Mouse (Mus musculus): Measurements from ENCODE around the gene Camk2n1. TPM values are rescaled to one million over a fixed set of nuclear protein-coding genes. Genes with fewer than 3 reads are reported as not detected.

Camk2n1 gene
- total and polyA plus RNA-seq, 3 experiments = 24.4 to 30.9 (median 26.4) TPM

GRCm38 (mm10) chr4:138465446-138465845, 11.3 kb downstream of the Camk2n1 start:
- no peak for DNase-seq

- no peak for DNase-seq
Measured at GRCm38 (mm10) chr4:138466690-138467089, 12.6 kb downstream of the Camk2n1 start.

GRCm38 (mm10) chr4:138467451-138467850, 13.3 kb downstream of the Camk2n1 start:
- DNase-seq = no peak

DNA sequence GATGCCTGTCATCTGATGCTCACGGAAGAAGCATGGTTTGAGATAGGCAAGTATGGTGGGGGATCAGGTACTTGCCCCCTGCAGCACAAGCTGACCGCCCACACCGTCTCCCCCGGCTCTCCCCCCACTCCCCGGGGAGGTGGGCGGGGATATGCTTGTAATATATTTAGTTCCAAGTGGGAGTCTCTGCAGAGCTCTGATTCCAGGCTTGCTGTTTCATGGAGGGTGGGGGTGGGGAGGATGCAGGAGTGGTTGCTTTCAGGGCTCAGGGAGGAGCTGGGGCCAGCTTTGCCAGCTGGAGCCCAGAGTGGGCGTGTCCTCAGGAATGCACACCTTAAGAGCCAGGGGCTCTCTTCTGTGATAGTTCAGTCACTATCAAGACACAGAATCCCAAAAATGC, 15.0 kb downstream of the Camk2n1 start:
- DNase-seq = no peak

GRCm38 (mm10) chr4:138471241-138471640, 17.1 kb downstream of the Camk2n1 start:
- DNase-seq = no peak

GRCm38 (mm10) chr4:138479595-138479994, 25.5 kb downstream of the Camk2n1 start:
- DNase-seq = no peak

DNA sequence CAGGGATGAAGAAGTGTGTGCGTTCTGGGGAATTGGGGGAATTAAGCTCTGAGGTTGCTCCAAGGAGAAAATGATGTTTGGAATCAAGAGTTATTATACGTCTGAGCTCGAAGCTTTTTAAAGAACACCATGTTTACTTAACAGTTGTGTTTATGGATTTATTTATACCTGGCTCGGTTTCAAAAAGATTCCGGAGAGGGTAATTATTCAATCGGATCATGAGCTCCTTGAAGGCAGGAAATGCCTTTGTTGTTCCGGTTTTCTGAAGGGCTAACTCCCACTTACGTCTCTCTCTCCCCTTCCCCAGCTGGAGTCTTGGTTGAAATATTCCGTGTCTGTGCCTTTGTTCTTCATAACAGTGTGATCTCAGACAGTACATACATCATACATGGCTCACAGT, 26.8 kb downstream of the Camk2n1 start:
- DNase-seq = no peak

DNA sequence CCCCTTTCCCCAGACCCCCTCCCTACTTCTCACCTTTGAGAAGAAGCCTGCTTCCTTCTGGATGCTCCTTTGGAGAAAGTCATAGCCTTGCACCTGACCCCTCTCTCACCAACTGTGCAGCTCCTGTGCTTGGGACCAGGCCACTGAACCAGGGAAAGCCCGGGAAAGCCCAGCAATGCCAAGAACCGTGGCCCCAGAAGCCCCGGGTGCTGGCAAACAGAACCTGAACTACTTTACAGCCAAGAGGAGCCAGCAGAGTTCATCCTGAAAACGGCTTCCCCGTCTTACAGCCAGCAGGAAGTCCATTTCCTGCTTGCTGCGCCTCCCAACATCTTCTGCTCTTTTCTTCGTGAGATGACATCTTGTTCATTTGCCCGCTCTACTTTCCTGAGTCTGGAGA, 28.6 kb downstream of the Camk2n1 start:
- DNase-seq = no peak

GRCm38 (mm10) chr4:138488241-138488640, 34.1 kb downstream of the Camk2n1 start:
- DNase-seq = no peak

DNA sequence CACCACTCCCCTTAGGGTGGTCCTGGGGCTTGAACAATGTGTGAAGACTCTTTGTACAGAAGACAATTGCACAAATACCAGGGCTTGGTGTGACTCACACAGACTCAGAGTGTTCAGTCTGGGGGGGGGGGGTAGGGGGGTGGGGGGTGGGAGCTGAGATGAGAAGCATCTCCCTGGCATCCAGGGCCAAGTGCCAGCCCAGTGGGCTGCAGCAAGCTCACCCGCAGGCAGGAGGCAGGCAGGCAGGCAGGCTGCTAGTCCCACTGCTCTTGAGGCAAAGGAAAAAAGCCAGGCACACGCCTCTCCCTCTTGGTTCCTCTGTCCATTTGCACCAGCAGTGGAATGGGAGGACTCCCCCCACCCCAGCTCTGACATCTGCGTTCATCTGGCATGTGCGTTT, 37.0 kb downstream of the Camk2n1 start:
- no peak for DNase-seq

GRCm38 (mm10) chr4:138493161-138494001, 39.3 kb downstream of the Camk2n1 start:
- peak; percentile 79 for DNase-seq

DNA sequence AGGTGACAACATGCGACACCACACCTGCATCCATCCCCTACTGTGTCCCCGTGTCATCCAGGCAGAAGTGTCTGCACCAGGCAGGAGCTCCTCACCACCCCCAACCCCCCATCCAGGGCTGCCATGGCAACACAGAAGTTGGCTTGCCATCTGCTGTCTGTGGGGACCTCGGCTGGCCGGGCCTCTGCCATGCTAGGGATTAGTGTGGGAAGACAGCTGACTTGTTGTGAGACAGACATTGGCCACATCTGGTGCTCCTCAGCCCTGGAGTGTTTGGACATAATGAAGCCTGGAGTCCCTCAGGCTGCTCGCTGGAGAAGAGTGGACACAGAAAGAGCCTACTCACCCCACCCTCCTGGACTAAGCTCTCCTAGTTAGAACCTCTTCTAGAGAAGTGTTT, 40.8 kb downstream of the Camk2n1 start:
- no peak for DNase-seq

DNA sequence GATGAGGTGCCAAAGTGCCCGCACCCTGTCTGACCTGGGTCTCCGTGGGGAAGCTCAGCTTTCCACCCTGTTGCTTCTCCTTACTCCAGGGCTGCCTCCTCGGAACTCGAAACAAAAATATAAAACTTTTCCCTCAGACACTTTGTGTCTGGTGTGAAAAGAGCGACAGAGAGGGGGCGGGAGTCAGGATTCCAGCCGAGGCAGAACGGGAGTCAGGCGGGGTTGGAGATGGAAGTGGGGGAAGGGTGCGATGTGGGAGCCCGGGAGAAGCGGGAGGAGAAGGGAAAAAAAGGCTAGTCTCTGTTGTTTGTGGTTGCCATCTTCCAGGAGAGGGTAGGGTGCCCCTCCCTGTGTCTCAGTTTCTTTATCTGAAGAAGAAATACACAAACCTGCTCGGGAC, 41.7 kb downstream of the Camk2n1 start:
- peak; percentile 17 for DNase-seq

DNA sequence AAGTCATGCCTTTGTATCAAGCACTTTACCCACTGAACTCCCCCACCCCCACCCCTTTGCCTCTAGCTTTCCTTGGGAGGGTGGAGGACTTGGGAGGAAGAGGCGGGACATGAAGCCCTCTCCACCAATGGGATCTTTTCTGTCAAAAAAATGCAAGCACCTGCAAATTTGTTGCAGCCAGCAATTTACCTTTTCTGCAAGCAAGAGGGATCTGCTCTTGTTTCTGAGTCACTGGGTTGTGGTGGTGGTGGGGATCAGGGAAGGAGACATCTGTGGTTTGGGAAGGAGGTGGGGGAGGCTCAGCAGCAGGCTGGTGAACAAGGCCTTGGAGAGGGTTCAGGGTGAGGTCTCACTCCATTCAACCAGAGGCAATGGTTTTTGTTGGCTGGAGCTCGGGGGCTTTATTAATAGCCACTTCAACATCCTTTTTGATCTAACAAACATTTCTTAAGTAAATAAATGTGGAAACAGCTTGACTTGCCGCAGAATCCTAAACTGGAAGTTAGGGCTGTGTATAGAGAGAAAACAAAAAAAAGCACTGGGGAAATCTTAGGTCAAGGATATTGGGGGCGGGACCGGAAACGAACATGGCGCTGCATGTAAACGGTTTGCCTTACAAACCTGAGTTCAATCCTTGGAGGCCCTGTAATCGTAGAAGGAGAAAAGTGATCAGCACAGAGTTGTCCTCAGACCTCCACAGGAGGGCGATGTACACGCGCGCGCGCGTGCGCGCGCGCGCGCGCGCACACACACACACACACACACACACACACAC, 42.8 kb downstream of the Camk2n1 start:
- DNase-seq = peak; percentile 13

DNA sequence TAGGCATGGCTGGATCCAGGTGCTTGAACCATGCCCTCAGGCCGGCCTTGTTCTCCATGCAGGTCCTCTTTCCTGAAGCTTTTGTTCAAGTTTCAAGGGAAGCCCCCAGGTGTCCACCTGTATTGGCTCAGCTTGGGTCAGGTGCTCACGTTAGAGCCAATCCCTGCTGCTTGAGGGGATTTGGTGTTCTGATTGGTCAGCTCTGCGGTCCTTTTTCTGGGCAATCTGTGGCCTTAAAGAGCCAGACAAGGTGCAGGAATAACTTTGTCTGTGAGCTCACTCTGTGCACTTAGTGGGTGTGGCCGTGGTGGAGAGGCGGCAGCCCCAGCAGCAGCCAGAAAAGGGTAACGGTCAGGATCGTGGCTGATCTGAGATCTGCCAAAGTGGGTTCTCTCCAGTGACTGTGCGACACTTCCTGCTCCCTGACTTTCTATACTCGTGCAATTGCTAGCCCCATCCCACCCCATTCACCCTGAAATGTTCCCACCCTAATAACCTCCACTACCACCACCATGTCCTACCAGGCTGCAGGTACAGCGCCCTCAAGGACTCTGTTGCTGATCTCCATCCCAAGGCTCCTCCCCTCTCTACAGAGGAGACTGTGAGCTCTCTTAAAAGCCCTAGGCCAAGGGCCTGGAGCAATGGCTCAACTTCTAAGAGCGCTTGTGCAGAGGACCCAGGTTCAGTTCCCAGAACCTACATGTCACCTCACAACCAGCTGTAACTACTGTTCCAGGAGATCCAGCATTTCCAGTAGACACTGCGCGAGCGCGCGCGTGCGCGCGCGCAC, 45.9 kb downstream of the Camk2n1 start:
- DNase-seq = no peak

DNA sequence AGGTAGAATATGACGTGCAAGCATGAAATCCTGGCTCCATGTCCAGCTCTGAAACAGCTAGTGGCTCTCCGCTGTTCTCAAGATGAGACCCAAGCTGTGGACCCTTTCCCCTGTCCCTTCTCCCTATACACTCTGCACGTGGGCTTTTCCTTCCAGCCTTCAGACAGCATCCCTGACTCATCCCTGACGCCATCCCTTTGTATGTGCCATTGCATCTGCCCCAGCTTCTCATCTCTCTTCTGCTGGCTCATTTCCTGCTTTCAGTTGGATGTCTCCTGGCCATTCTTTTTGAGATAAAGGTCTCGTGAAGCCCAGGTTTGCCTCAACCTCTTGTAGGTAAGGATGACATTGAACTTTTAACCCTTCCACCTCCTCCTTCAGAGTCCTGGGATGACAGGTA, 46.9 kb downstream of the Camk2n1 start:
- DNase-seq = no peak

DNA sequence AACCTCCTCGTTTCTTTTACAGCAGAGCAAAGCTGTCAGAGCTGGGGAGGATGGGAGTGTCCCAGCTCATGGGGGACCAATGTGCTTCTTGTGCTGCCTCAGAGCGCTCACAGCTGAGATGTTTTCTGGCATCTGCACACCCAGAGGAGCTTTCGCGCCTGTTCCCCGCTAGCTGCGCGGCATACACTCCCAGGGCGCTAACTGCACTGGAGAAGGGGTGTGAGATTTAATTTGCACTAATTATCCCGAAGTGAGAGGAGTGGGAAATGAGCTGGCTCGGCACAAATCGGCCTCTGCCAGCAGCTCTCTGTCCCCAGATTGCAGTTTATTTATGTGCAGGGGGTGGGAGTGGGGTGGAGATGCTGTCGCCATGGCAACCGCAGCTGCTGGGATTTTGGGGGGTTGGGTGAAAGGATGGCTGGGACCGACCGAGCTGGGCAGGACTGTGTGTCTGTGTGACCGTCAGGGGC, 50.6 kb downstream of the Camk2n1 start:
- no peak for DNase-seq

DNA sequence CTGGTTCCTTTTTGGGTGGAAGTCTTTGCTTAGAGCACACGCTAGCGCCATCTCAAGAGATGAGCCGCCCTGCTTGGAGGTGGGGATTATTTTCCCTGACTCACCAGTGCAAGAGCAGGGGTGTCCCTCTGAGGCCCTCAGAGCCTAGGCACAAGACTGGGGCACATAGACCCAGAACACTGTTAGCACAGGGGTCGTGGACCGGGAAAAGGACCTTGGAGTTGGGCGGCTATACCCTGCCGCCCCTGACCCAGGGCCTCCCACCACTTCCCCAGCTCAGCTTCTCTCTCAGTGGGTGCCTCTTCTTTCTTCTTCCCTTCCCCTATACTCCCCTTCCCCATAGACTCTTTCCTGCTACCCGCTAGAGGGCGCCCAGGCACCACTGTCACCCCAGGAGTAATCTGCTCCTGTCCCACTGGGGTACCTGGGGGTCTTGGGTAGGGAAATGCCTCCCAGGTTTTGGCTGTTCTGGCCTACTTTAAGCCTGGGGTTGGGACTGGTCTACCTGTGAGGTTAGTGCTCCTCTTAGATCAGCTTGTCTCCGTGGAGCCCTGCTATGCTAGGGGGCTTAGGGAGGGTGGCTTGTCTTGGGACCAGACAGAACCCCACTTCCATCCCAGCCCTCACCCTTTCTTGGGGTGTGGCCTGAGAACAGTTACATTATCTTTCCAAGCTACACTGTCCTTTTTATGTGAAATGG, 51.2 kb downstream of the Camk2n1 start:
- peak; percentile 26 for DNase-seq

DNA sequence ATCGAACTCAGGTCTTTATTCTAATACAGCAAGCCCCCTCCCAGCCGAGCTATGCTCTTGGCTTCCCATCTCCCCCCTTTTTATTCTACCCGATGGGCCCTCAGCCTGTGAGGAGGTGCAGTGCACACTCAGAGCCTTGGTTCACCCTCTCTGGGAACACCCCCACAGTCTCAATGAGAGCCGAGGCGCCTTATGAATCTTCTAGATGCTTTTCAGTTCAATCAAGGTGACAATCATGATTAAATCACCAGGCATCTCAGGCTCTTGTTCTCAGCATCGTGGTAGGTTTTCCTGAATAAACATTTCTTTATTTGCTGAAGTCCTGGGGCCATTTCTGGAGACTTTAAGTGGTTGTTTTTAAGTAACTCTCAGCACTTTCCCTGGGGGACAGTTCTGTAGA, 53.8 kb downstream of the Camk2n1 start:
- DNase-seq = no peak

Data from adrenal gland, adult 2 months (tissue).